Mouse (Mus musculus) adrenal gland, postnatal 14 days (tissue): ENCODE data around the gene Olfr31. TPM values are rescaled to one million over a fixed set of nuclear protein-coding genes. Genes with fewer than 3 reads are reported as not detected.
A peak's percentile ranks its signal among the peaks of the same experiment; 100 is the strongest.

Experiments
- DNase-seq: peaks from one replicate; pipeline ENCODE4 v3.0.0; 2021; ENCODE audit warnings: mixed read lengths
- long read RNA-seq, 2 experiments: library from polyadenylated mRNA; stranded (forward); transcript quantifications; one replicate each; pipeline ENCODE4 v2.0.0; 2021
- total RNA-seq: library from RNA; stranded (reverse); gene quantifications from 2 replicates; pipeline ENCODE4 v1.2.3, GENCODE M21; 2021

Olfr31 gene
- not detected in 2 replicates for total RNA-seq
- long read RNA-seq, experiment 1: 0 reads
- long read RNA-seq, experiment 2: 0 reads

DNA sequence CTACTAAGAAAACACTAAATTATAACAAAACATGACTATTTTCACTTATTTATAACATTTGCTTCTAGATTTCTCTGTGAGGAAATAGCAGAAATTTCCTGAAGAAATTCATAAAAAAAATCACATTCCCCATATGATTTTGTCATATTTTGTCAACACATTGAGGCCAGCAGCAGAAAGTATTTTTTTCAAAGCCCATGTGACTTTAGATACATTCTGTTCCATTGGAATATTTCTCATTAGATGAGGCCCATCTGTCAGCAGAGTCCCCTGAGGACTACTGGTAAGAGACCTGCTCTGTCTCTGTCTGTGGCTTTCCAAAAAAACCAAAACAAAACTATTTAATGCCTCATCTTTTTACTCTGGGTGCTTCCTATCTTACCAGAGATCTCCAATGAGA lies at the start of gene Olfr31:
Olfr31 (plus strand) TSS at position 301 of the 400 bp plus-strand sequence.
- DNase-seq: no peak

DNA sequence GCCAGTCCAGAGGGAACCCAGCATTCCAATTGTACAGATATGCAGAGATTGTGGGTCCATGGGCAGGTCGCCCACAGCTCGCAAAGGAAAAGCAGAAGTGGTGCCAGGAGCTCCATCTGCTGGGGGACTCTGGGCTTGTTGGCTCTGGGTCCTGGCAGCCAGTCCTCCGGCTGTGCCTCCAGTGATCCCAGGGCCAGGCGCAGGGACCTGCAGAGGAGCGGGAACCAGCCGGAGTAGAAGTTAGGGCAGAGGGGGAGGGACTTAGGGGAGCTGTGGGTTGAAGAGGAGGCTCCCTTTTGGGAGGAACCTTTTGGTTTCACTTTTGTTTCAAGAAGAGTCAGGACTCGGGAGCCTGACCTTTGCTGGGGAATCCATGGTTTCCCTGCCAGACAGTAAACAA lies 28.2 kb upstream of the Olfr31 start:
- DNase-seq: peak; percentile 64

DNA sequence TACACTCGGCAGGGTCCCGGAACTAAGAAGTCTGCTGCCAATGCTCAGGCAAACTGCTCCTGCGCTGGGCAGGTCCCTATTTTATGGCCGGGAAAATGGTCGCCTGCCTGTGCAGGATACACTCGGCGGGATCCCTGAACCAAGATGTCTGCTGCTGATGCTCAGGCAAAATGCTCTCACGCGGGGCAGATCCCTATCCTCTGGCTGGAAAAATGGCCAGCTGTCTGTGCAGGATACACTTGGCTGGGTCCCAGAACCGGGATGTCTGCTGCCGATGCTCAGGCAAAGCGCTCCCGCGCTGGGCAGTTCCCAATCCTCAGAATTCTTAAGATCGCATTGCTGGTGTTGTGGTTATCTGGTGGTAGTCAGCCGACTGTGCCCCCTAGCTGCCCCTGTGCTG lies 13.7 kb upstream of the Olfr31 start:
- peak; percentile 4 for DNase-seq

DNA sequence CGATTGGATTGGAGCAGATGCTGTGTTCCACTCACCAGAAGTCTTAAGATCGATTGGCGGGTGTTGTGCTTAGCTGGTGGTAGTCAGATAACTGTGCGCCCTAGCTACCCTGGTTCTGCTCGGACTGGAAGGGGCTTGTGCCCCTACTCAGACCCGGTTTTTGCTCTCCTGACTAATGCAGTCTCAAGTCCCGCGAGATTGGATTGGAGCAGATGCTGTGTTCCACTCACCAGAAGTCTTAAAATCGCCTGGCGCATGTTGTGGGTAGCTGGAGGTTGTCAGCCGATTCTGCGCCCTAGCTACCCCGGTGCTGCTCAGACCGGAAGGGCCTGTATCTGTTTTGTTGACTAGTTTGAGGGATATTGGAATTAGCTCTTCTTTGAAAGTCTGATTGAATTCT lies 13.2 kb upstream of the Olfr31 start:
- no peak for DNase-seq

DNA sequence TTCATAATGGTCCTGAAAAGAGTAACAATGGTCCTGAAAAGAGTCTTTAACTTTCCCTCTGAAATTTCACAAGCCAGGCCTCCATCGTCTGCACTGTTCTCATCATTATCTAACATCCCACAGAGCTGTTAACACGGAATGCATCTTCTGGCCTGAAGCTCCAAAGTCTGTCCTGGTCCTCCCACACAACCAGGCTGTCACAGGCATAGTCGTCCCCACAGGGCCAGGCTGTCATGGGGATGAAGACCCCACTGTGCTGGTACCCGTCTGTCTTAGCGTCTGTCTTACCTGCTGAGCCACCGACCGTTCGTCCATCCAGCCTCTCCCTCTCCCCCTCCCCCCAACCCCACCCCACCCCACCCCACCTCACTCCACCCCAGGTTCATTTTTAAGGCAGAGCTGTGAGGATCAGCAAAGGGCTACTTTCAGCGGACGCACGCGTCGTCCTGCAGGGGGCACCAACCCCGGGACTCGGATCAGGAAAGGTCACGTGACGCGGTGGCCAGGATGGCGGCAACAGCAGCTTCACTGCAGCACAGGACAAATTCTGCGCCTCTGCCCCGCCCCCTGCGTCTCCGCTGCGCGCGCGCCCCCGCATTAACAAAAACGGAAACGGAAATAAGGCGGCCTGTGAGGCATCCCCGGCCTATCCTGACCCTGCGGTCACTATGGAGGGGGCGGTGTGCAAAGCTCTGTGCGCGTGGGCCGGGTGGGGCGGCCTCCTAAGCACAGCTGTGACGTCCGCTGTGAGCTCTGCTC lies 22.7 kb downstream of the Olfr31 start:
- DNase-seq: peak; percentile 96

DNA sequence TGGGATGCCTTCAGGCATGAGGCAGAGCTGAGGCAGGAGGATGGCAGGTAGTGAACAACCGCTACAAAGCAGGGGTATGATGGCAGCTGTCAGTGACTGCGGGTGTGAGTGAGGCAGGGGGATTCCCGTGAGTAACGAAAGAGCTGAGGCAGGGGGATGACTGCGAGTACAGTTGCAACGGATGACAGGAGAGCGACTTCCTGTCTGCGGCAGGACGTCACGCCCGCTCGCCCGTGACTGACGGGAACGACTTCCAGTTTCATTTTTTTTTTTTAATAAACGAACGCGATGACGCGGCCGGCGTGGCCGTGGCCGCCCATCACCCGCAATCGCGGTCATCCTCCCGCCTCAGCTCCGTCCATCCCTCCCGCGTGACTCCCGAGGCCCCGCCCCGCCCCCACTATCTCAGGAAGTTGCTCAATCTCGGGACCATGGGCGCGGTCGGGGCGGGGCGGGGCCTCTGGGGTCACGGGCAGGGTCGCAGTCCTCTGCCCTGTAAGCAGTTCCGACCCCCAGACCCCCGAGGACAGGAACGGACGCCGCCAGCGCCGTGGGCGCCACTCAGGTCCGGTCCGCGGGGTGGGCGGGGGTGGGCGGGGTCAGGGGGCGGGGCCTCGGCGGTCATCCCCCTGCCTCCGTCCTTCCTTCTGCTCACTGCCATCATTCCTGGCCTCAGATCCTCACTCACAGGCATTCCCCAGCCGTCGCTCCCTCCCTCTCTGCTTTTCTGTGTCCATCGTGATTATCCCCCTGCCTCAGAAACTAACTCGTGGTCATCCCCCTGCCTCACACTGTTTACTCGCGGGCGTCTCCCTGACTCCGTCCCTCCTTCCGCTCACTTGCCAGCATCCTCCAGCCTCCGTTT lies 23.6 kb downstream of the Olfr31 start, which contains the start of gene Il3ra:
Il3ra (plus strand) TSS at position 328 of the 865 bp plus-strand sequence.
- peak; percentile 89 for DNase-seq

DNA sequence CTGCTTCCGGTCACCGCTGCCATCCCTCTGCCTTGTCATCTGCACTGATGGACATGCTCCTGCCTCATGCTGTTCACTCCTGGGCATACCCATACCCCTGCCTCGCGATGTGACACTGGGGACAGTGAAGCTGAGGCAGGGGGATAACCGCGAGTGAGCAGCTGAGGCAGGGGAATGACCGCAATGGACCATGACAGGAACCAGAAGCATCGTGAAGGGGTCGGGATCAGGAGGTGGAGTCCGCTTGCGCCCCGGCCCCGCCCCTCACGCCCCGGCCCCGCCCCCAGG lies 24.1 kb downstream of the Olfr31 start:
- no peak for DNase-seq

DNA sequence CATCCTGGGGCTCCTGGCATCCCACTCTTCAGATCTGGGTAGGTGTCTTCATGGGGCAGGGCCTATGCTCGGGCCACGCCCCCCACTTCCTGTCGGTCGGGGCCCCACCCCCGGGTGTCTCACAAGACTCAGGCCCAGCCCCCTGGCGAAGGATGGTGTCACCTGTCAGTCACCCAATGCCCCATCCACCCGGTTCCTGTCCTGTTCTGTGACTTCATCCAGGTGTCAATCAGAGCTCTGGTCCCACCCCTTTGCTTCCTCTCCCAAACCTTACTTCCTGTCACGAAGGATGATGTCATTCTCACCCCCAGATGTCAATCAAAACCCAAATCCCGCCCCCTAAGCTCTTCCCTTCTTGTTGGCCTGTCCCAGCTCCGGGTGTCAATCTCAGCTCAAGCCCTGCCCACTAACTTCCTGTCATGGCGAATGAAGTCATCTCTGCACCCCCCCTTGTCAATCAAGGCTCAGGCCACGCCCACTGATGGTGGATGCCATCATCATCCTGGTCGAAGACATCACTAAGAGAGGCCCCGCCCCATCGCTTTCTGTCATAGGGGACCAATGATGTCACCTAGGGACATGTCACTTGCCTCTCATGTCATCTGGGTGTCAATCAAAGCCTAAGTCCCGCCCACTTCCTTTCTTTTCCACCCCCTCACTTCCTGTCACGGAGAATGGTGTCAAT lies 24.7 kb downstream of the Olfr31 start:
- peak; percentile 56 for DNase-seq

DNA sequence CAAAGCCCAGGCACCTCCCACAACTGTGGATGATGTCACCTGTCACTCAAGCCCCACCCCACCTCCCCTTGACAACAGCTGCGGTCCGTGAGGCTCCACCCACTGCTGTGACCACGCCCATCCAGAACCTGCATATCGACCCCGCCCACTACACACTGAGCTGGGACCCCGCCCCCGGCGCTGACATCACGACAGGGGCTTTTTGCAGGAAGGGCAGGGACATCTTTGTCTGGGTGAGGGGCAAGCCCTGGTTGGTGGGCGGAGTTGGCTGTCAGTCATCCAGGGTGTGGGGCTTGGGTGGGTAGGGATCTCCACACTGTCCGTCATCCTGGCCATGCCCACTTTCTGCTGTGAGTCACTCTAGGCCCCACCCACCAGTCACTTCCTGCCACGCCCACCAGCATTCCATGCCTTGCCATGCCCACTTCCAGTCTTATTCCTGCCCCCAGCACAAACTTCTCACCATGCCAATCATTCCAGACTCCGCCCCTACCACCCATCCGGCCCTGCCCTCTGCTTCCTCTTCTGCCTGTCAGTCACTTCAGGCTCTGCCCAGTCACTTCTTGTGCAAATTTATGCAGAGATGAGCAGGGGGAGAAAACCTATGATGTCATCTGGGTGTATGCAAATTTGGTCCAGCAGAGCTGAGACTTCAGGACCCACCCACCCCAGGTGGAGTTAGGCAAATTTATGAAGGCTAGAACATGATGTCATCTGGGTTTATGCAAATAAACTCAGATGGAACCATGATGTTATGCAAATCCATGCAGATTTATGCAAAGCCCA lies 25.4 kb downstream of the Olfr31 start:
- peak; percentile 38 for DNase-seq

DNA sequence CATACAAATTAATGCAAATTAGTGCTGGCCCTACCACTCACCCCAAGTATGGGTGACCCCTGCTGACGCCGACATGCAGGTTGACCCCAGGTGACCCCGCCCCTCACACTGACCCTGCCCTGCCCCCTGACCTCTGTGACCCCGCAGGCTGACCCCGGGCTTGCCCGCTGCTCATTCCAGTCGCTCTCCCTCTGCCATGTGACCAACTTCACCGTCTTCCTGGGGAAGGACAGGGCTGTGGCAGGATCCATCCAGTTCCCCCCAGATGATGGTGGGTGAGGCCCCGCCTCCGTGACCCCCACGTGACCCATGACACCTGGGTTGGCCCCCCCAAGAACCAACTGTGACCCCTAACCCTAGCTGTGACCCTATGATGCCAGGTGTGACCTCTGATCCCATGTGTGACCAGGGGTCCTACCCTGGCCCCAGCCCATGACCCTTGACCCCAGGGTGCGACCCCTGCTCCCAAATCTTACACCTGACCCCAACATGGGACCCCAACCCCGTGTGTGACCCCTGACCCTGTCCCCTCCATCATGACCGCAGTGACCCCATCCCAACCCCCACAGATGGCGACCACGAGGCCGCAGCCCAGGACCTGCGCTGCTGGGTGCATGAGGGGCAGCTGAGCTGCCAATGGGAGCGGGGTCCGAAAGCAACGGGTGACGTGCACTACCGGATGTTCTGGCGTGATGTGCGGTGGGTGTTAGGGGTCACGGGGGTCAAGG lies 26.2 kb downstream of the Olfr31 start:
- DNase-seq: peak; percentile 14

DNA sequence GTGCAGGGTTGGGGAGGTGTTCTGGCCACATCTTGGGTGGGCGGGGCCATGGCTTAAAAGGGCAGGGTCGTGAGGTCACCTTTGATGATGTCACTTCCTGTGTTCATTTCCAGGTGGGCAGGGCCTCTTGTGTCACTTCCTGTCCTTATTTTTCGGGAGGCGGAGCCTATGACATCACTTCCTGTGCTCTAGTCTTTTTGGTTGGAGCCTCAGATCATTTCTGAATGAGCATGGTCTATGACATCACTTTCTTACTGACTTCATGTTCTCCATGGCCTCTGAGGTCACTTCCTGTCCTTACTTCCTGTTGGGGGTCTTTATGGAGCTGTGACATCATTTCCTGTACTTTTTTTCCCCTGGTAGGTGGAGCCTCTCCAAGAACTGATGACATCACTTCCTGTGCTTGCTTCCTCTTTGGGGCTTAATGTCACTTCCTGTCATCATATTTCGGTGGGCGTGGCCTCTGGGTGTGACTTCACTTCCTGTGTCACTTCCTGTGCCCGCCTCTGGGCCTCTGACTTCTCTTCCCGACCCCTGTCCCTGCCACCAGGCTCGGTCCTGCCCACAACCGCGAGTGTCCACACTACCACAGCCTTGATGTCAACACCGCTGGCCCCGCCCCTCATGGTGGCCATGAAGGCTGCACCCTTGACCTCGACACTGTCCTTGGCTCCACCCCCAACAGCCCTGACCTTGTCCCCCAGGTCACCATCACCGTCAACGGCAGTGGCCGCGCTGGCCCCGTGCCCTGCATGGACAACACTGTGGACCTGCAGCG lies 27.0 kb downstream of the Olfr31 start:
- peak; percentile 23 for DNase-seq

DNA sequence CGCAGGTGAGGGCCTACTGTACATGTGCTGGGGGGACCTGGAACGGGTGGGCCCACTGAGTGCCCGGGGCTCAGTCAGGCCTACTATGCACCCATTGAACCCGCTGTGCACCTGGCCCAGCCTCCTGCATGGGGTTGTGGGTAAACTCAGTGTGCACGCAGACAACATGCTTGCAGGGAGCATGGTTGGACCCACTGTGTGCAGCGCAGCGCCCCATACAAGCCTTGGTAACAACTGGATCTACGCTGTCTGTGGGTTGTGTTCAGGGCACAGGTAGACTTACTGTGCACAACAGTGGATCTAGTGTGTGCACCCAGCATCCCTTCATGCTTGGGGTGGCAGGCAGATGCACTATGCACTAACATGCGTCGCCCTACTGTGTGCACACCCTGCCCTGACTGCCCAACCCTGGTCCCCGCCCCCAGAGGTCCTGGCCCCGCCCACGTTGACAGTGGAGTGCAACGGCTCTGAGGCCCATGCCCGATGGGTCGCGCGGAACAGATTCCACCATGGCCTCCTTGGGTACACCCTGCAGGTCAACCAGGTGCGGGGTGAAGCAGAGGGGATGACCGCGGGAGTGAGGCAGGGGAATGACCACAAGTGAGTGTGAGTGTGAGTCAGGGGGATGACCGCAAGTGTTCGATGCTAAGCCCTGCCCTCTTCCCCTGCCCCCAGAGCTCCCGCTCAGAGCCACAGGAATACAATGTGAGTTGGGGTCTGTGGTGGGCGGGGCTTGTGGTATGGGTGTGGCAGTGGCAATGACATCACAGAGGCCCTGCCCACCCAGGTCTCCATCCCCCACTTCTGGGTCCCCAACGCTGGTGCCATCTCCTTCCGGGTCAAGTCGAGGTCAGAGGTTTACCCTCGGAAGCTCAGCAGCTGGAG lies 27.9 kb downstream of the Olfr31 start:
- no peak for DNase-seq

DNA sequence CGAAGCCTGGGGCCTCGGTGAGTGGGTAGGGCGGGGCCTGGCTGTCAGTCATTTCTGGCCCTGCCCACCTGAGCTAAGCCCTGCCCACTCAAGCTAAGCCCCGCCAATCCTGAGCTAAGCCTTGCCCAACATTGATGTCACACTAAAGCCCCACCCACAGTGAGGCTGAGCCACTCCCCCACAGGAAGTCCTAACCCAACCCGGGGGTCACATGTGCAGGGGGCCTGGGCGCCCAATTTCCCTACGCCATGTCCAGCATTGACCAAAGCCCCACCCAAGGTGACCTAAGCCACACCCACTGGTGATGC lies 28.5 kb downstream of the Olfr31 start:
- DNase-seq: peak; percentile 5

DNA sequence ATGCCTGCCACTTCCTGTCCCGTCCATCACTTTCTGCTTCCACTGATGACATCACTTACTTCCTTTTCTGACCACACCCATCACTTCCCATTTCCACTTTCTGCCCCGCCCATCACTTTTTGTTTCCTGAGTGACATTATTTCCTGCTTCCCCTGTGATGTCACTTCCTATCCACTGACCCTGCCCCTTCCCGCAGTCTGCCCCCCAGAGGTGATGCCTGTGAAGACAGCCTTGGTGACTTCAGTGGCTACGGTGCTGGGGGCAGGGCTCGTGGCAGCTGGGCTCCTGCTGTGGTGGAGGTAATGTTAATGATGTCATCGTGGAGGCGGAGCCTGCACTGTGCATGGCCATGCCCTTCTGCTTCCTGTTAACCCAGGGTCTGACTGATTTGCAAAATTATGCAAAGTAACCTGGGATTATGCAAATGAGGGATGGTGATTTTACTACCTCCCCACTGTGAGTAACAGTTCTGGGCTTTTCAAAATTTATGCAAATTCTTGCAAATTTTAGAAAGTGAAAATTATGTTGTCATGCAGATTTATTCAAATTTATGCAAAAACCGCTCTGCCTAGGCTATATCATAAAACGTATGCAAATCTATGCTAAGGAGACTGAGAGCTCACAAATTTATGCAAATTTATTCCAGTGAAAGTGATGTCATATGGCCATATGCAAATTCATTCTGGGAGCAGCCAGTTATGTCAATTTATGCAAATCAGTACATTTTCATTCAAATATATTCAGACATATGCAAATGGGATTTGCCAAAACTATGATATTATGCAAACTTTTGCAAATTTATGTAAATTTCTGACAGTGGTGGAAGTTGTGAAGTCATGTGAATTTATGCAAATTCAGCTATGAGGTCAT lies 29.3 kb downstream of the Olfr31 start:
- DNase-seq: peak; percentile 13

DNA sequence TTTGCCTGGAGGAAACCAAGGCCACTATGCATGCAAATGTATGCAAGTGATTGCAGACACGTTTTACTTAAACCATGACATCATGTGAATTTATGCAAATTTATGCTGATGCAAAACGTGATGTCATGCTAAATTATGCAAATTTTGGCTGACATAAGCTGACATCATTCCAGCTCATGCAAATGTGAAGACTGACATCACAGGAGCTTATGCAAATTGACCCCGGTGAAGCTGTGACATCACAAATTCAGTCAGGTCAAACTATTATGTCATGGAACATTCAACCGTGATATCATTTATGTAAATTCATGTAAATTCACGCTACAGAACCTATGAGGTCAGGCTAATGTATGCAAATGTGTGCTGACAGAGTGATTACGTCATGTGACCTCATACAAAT lies 30.0 kb downstream of the Olfr31 start:
- peak; percentile 7 for DNase-seq

DNA sequence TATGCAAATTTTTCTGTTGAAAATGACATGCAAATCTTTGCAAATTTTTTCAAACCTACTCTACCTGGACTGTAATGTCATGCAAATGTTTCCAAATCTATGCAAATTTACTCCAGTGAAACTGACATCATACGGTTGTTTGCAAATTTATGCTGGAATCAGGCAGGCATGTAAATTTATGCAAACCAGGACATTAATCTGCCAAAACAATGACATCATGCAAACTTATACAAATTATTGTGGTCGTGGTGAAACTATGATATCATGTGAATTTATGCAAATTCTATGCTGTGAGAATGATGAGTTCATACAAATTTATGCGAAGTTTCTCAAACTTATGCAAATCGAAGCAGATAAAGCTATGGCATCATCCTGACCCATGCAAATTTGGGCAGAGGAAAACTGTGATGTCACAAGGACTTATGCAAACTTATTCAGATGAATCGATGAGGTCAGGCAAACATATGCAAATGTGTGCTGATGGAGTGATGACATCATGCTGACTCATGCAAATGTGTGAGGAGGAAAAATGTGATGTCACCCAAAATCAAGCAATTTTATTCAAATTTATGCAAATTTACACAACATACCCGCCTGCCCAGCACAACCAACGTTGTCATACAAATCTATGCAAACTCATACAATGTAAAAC lies 30.6 kb downstream of the Olfr31 start:
- DNase-seq: no peak

DNA sequence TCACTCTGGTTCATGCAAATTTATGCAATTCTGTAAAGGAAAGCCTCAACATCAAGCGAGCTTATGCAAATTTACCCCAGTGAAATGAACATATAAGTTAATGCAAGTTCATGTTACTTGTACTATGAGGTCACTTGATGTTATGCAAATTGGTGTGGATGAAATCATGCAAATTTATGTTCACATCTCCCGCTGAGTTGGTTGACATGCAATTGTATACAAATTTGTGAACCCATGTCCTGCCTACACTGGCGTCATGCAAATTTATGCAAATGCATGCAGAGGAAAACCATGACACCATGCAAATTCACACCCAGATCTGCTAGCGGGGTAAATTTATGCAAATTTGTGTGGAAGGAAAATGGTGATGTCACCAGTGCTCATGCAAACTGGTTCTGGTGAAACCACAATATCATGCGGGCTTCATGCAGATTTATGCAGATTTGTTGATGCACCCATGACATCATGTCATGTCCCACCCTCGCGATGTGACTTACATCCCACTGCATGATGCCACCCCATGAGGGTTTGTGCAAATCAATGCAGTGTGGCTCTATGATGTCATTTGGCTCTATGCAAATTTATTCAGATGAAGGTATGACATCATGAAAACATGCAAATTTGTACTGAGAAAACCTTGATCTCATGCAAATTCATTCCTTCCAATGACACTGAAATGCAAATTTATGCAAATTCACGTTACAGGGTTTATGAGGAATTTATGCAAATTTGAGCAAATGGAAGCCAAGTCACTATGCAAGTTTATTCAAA lies 31.3 kb downstream of the Olfr31 start:
- no peak for DNase-seq
